Mouse (Mus musculus): ENCODE data around the gene AU041133. TPM values are rescaled to one million over a fixed set of nuclear protein-coding genes. Genes with fewer than 3 reads are reported as not detected.
A peak's percentile ranks its signal among the peaks of the same experiment; 100 is the strongest.
"Not testable (repeated sequence)": the region's sequence is repeated elsewhere in the genome, so short reads cannot be mapped to it uniquely, and the experiment has no call there.

AU041133 gene
- polyA plus RNA-seq (2012; rRNA removed) (1.7 and 2.0 TPM in 2 replicates), polyA plus RNA-seq (2014; fragmentation: Nextera tagmentation; extraction: Ambion mirVana) (6.1 and 7.0 TPM in 2 replicates)

- DNase-seq (ENCODE audit: low spot score) (peak; percentile 92), ATAC-seq (ENCODE audit: low FRiP score, low read depth) (peak; percentile 98)
- TF ChIP-seq POLR2A (IDR thresholded peaks at IDR 0.05; ENCODE audit: borderline replicate concordance, extremely low read depth, insufficient read depth, insufficient read length) = peak; percentile 57; the same call in 1 of the 2 replicates
- Histone ChIP-seq H3K4me1 (ENCODE audit: control insufficient read depth, insufficient read depth, low read length) (no peaks in the 10 kb centered on the region), H3K9me3 (ENCODE audit: control insufficient read depth, low read length) (peaks cover 29% of the 10 kb centered on the region), H3K27me3 (ENCODE audit: control insufficient read depth, insufficient read depth, low read length) (no peaks in the 10 kb centered on the region), H3K36me3 (ENCODE audit: control insufficient read depth, insufficient read depth, low read length) (0 out of 2 replicates have a peak, but pooled peaks cover 4% of the 10 kb centered on the region), H3K9ac (ENCODE audit: low read depth, low read length, severe bottlenecking) (peak within 1 kb of the TSS; percentile 66), H3K27ac (replicated peaks; ENCODE audit: low read depth, low read length) (peak within 1 kb of the TSS; percentile 69), H3K4me2 (replicated peaks; ENCODE audit: low read depth, low read length, severe bottlenecking) (peak within 1 kb of the TSS; percentile 54), H3K4me3 (replicated peaks; ENCODE audit: low read length) (peak within 1 kb of the TSS; percentile 64)
- 2% methylated on average over 32 of the region's 41 CpGs for WGBS
Measured at GRCm38 (mm10) chr10:82127850-82128401, at the start of gene AU041133. TSS of gene AU041133 (plus strand) at chr10:82128013.

- H3K36me3 ChIP-seq (ENCODE audit: control insufficient read depth, insufficient read depth, low read length); H3K4me1 ChIP-seq (ENCODE audit: control insufficient read depth, insufficient read depth, low read length); H3K27me3 ChIP-seq (ENCODE audit: control insufficient read depth, insufficient read depth, low read length): not testable (repeated sequence)
- peak; percentile 95 for ATAC-seq (ENCODE audit: low FRiP score, low read depth)
- H3K9ac ChIP-seq (ENCODE audit: low read depth, low read length, severe bottlenecking) = peak within 1 kb of the TSS; percentile 56; the same call in 1 of the 2 replicates
- H3K4me2 ChIP-seq (replicated peaks; ENCODE audit: low read depth, low read length, severe bottlenecking) = peak within 1 kb of the TSS; percentile 38
- peak within 1 kb of the TSS; percentile 44 for H3K4me3 ChIP-seq (replicated peaks; ENCODE audit: low read length)
- peak within 1 kb of the TSS; percentile 77 for H3K27ac ChIP-seq (replicated peaks; ENCODE audit: low read depth, low read length)
- peak; percentile 86 for DNase-seq (ENCODE audit: low spot score)
- H3K9me3 ChIP-seq (ENCODE audit: control insufficient read depth, low read length) = peaks cover 10% of the 10 kb centered on the region; the same call in 1 of the 2 replicates
- 17% methylated on average over 42 of the region's 42 CpGs for WGBS
Measured at GRCm38 (mm10) chr10:82082728-82083621, 44.8 kb upstream of the AU041133 start, which contains the start of gene BC024063. TSS of gene BC024063 (plus strand) at chr10:82083353.

- H3K9ac ChIP-seq (ENCODE audit: low read depth, low read length, severe bottlenecking) = peak overlapping the region; percentile 56; the same call in 1 of the 2 replicates
- not testable (repeated sequence) for H3K4me1 ChIP-seq (ENCODE audit: control insufficient read depth, insufficient read depth, low read length); DNase-seq (ENCODE audit: low spot score); ATAC-seq (ENCODE audit: low FRiP score, low read depth); H3K27me3 ChIP-seq (ENCODE audit: control insufficient read depth, insufficient read depth, low read length); H3K36me3 ChIP-seq (ENCODE audit: control insufficient read depth, insufficient read depth, low read length)
- H3K4me2 ChIP-seq (replicated peaks; ENCODE audit: low read depth, low read length, severe bottlenecking) = peak overlapping the region; percentile 38
- WGBS = 35% methylated on average over 9 of the region's 14 CpGs
- H3K4me3 ChIP-seq (replicated peaks; ENCODE audit: low read length) = peak overlapping the region; percentile 44
- peaks cover 10% of the 10 kb centered on the region; the same call in 1 of the 2 replicates for H3K9me3 ChIP-seq (ENCODE audit: control insufficient read depth, low read length)
- peak overlapping the region; percentile 77; the same call in 1 of the 2 replicates for H3K27ac ChIP-seq (replicated peaks; ENCODE audit: low read depth, low read length)
Measured at GRCm38 (mm10) chr10:82083622-82083971, 44.2 kb upstream of the AU041133 start.

GRCm38 (mm10) chr10:82117206-82117605 lies 10.6 kb upstream of the AU041133 start:
- H3K27me3 ChIP-seq (ENCODE audit: control insufficient read depth, insufficient read depth, low read length) = no peaks in the 10 kb centered on the region
- TF ChIP-seq POLR2A (IDR thresholded peaks at IDR 0.05; ENCODE audit: borderline replicate concordance, extremely low read depth, insufficient read depth, insufficient read length) = no peak
- no peak overlapping the region for H3K9ac ChIP-seq (ENCODE audit: low read depth, low read length, severe bottlenecking)
- H3K36me3 ChIP-seq (ENCODE audit: control insufficient read depth, insufficient read depth, low read length) = no peaks in the 10 kb centered on the region
- WGBS = 84% methylated on average over 3 of the region's 3 CpGs
- DNase-seq (ENCODE audit: low spot score) (no peak), ATAC-seq (ENCODE audit: low FRiP score, low read depth) (no peak)
- H3K9me3 ChIP-seq (ENCODE audit: control insufficient read depth, low read length) = peaks cover 43% of the 10 kb centered on the region
- no peak overlapping the region for H3K27ac ChIP-seq (replicated peaks; ENCODE audit: low read depth, low read length)
- H3K4me1 ChIP-seq (ENCODE audit: control insufficient read depth, insufficient read depth, low read length) = no peaks in the 10 kb centered on the region
- H3K4me2 ChIP-seq (replicated peaks; ENCODE audit: low read depth, low read length, severe bottlenecking) = no peak overlapping the region
- H3K4me3 ChIP-seq (replicated peaks; ENCODE audit: low read length) = no peak overlapping the region

- H3K27me3 ChIP-seq (ENCODE audit: control insufficient read depth, insufficient read depth, low read length) = no peaks in the 10 kb centered on the region
- H3K9me3 ChIP-seq (ENCODE audit: control insufficient read depth, low read length) = peaks cover 52% of the 10 kb centered on the region
- 93% methylated on average over 1 of the region's 1 CpGs for WGBS
- peaks cover 35% of the 10 kb centered on the region for H3K36me3 ChIP-seq (ENCODE audit: control insufficient read depth, insufficient read depth, low read length)
- no peaks in the 10 kb centered on the region for H3K4me1 ChIP-seq (ENCODE audit: control insufficient read depth, insufficient read depth, low read length)
- H3K4me2 ChIP-seq (replicated peaks; ENCODE audit: low read depth, low read length, severe bottlenecking) = no peak overlapping the region
- ATAC-seq (ENCODE audit: low FRiP score, low read depth) (no peak), DNase-seq (ENCODE audit: low spot score) (no peak)
- H3K27ac ChIP-seq (replicated peaks; ENCODE audit: low read depth, low read length) = no peak overlapping the region
- no peak for TF ChIP-seq POLR2A (IDR thresholded peaks at IDR 0.05; ENCODE audit: borderline replicate concordance, extremely low read depth, insufficient read depth, insufficient read length)
- H3K9ac ChIP-seq (ENCODE audit: low read depth, low read length, severe bottlenecking) = no peak overlapping the region
- no peak overlapping the region for H3K4me3 ChIP-seq (replicated peaks; ENCODE audit: low read length)
Measured at GRCm38 (mm10) chr10:82145282-82145681, 17.5 kb downstream of the AU041133 start.

All from limb, embryonic 14.5 days (tissue).